Mouse (Mus musculus): ENCODE measurements around the gene Cdkn1b. TPM values are rescaled to one million over a fixed set of nuclear protein-coding genes. Genes with fewer than 3 reads are reported as not detected.

Cdkn1b gene
- polyA plus RNA-seq (2014; fragmentation: Illumina TruSeq; extraction: RNeasy Lipid Tissue Mini Kit (QIAGEN cat#74804); ENCODE audit: low read depth, low replicate concordance) = 13.1 TPM

DNA sequence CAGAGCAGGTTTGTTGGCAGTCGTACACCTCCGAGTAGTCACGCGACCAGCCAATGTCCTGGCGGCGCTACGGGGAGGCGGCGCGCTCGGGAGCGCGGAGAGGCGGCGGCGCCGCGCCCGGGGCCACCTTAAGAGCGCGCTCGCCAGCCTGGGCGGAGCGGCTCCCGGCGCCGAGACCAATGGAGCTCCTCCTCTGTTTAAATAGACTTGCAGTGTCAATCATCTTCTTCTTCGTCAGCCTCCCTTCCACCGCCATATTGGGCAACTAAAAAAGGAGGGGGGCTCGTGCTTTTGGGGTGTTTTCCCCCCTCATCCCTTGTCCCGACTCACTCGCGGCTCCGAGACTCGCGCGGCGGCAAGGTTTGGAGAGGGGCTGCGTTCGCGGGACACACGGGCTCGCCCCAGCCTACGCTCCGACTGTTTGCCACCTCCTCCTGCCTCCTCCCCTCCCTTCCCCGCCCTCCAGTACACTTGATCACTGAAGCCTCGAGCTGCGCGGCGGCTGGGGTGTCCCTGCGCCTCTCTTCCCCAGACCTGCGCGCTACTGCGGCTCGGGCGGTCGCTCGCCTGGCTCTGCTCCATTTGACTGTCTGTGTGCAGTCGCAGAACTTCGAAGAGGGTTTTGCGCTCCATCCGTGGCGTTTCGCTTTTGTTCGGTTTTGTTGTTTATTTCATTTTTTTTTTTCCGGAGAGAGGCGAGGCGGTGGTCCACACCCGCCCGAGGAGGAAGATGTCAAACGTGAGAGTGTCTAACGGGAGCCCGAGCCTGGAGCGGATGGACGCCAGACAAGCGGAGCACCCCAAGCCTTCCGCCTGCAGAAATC, at the start of gene Cdkn1b:
Gene Cdkn1b, plus strand, starts transcription at position 212 of the 824 bp plus-strand sequence.

DNA sequence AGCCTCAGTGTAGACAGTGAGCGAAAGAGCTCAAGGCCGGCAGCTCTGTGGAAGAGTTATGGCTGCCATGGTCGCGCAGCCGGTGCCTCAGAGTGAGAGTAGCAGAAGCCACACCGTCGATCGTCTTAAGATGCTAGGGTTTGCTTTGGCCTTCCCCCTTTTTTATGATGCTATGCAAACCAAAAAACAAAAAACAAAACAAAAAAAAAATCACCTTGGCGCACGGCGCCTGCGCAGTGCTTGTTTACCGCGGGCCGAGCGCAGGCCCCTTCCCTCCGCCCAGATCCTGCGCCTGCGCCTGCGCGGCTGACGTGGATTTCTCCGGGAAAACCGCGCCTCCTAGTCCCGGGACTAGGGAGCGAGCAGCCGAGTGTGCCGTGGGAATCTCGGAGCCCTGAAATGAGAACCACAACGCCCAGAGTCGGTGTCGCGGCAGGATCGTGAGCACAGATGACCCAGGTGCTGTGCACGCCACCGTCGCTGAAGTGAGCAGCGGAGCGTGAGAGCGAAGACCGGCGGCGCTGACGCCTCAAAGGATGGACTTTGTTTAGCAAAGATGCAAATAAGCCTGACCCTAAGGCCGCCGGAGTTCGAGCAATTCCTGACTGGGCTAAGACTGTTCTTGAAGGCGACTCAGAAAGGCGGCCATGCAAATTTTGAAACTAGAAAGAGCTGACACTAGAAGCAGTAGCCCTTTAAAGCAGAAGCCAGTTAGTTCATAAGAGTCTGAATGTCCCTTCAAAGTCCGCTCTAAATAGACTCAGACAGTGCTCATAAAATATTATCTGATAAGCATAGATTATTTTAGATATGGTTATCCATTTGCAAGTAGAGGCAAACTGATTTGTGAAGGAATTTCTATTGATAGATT, 21.9 kb upstream of the Cdkn1b start, which contains the start of gene Gpr19:
Gene Gpr19, minus strand, starts transcription at position 484 of the 871 bp plus-strand sequence.

Other genes with a start within 250 kb of the Cdkn1b start
- 37.1 TPM for gene Dusp16, start 127.8 kb upstream of the Cdkn1b start, polyA plus RNA-seq (2014; fragmentation: Illumina TruSeq; extraction: RNeasy Lipid Tissue Mini Kit (QIAGEN cat#74804); ENCODE audit: low read depth, low replicate concordance)
- 14.2 TPM for gene Crebl2, start 90.2 kb upstream of the Cdkn1b start, polyA plus RNA-seq (2014; fragmentation: Illumina TruSeq; extraction: RNeasy Lipid Tissue Mini Kit (QIAGEN cat#74804); ENCODE audit: low read depth, low replicate concordance)
- 13.3 TPM for gene Gpr19, start 21.8 kb upstream of the Cdkn1b start, polyA plus RNA-seq (2014; fragmentation: Illumina TruSeq; extraction: RNeasy Lipid Tissue Mini Kit (QIAGEN cat#74804); ENCODE audit: low read depth, low replicate concordance)
- 0.56 TPM for gene Apold1, start 61.3 kb downstream of the Cdkn1b start, polyA plus RNA-seq (2014; fragmentation: Illumina TruSeq; extraction: RNeasy Lipid Tissue Mini Kit (QIAGEN cat#74804); ENCODE audit: low read depth, low replicate concordance)
- gene Ddx47, start 91.2 kb downstream of the Cdkn1b start, polyA plus RNA-seq (2014; fragmentation: Illumina TruSeq; extraction: RNeasy Lipid Tissue Mini Kit (QIAGEN cat#74804); ENCODE audit: low read depth, low replicate concordance) = 73.5 TPM
- not detected for gene Gprc5a, start 145.2 kb downstream of the Cdkn1b start, polyA plus RNA-seq (2014; fragmentation: Illumina TruSeq; extraction: RNeasy Lipid Tissue Mini Kit (QIAGEN cat#74804); ENCODE audit: low read depth, low replicate concordance)
- not detected for gene Gprc5d, start 197.9 kb downstream of the Cdkn1b start, polyA plus RNA-seq (2014; fragmentation: Illumina TruSeq; extraction: RNeasy Lipid Tissue Mini Kit (QIAGEN cat#74804); ENCODE audit: low read depth, low replicate concordance)